Mouse (Mus musculus) layer of hippocampus, adult 2 months (tissue): ENCODE data around the gene Timm17a. TPM values are rescaled to one million over a fixed set of nuclear protein-coding genes. Genes with fewer than 3 reads are reported as not detected.

Experiments
- DNase-seq, 2 experiments: peaks; one replicate each; pipeline ENCODE4 v3.0.0; 2022; ENCODE audit warnings: low spot score in 2 of 2
- H3K27ac ChIP-seq: fragments of 200-600 bp; 2 replicates; pipeline ENCODE4 v1.8.1; 2022
- H3K4me3 ChIP-seq: fragments of 200-600 bp; 2 replicates; pipeline ENCODE4 v1.8.1; 2022; ENCODE audit warnings: mild to moderate bottlenecking
- CTCF ChIP-seq: fragments of 200-600 bp; conservative IDR thresholded peaks from 2 replicates; pipeline ENCODE4 v1.8.1; 2022; ENCODE audit warnings: antibody characterized with exemption, mild to moderate bottlenecking, moderate library complexity
- total RNA-seq, 2 experiments: library from RNA; stranded (reverse); gene quantifications; 2 replicates each; pipeline ENCODE4 v1.2.3; 2021

Timm17a gene
- total RNA-seq, 2 experiments from 2014 or later, result 177 to 178 TPM

- no peak for TF ChIP-seq CTCF
- no peak overlapping the region for H3K4me3 ChIP-seq
- no peak for DNase-seq
- H3K27ac ChIP-seq, result no peak overlapping the region
Measured at GRCm38 (mm10) chr1:135263316-135263715, 50.3 kb downstream of the Timm17a start.

- Histone ChIP-seq H3K27ac (no peak overlapping the region), H3K4me3 (no peak overlapping the region)
- no peak for TF ChIP-seq CTCF
- DNase-seq, result no peak
Measured at GRCm38 (mm10) chr1:135262329-135262728, 51.2 kb downstream of the Timm17a start.

- no peak overlapping the region for H3K4me3 ChIP-seq
- DNase-seq, result no peak
- H3K27ac ChIP-seq, result no peak overlapping the region
- no peak for TF ChIP-seq CTCF
Measured at GRCm38 (mm10) chr1:135260931-135261330, 52.6 kb downstream of the Timm17a start.

GRCm38 (mm10) chr1:135259128-135259436 lies 54.5 kb downstream of the Timm17a start:
- H3K27ac ChIP-seq, result 0 out of 2 replicates have a peak overlapping the region, but pooled peaks have one; percentile 39
- peak overlapping the region; percentile 32 for H3K4me3 ChIP-seq
- TF ChIP-seq CTCF, result peak; percentile 86

GRCm38 (mm10) chr1:135258380-135259127 lies 55.0 kb downstream of the Timm17a start, which contains the start of gene Elf3:
Gene Elf3, minus strand, starts transcription at chr1:135258568.
- TF ChIP-seq CTCF, result no peak
- no peak for DNase-seq
- 0 out of 2 replicates have a peak within 1 kb of the TSS, but pooled peaks have one; percentile 39 for H3K27ac ChIP-seq
- peak within 1 kb of the TSS; percentile 32 for H3K4me3 ChIP-seq

More at GRCm38 (mm10) chr1:135259128-135259436, 54.5 kb downstream of the Timm17a start:
- peak; percentile 74 to 82 for DNase-seq

- TF ChIP-seq CTCF, result peak; percentile 14; the same call in 1 of the 2 replicates
- Histone ChIP-seq H3K27ac (no peak overlapping the region), H3K4me3 (no peak overlapping the region)
- no peak for DNase-seq
Measured at GRCm38 (mm10) chr1:135256299-135256698, 57.3 kb downstream of the Timm17a start.

- DNase-seq, result no peak
- no peak overlapping the region for H3K27ac ChIP-seq
- no peak overlapping the region for H3K4me3 ChIP-seq
- no peak for TF ChIP-seq CTCF
Measured at GRCm38 (mm10) chr1:135252854-135253253, 60.7 kb downstream of the Timm17a start.

GRCm38 (mm10) chr1:135251405-135251804 lies 62.2 kb downstream of the Timm17a start:
- TF ChIP-seq CTCF, result no peak
- H3K27ac ChIP-seq, result no peak overlapping the region
- DNase-seq, result no peak
- H3K4me3 ChIP-seq, result no peak overlapping the region

GRCm38 (mm10) chr1:135250706-135251105 lies 62.9 kb downstream of the Timm17a start:
- Histone ChIP-seq H3K4me3 (no peak overlapping the region), H3K27ac (no peak overlapping the region)
- TF ChIP-seq CTCF, result no peak
- no peak for DNase-seq

- no peak for TF ChIP-seq CTCF
- DNase-seq, result peak; percentile 34 to 58
- Histone ChIP-seq H3K4me3 (peak overlapping the region; percentile 51), H3K27ac (peak overlapping the region; percentile 56)
Measured at GRCm38 (mm10) chr1:135248434-135248850, 65.1 kb downstream of the Timm17a start.

Other genes with a start within 250 kb of the Timm17a start
- 1 to 10 TPM; 2.4 TPM for gene Lgr6, start 208.5 kb downstream of the Timm17a start, total RNA-seq
- gene Ptpn7, start 181.1 kb downstream of the Timm17a start, total RNA-seq, result not detected
- 100 to 1,000 TPM; 247 to 258 TPM for gene Arl8a, start 167.0 kb downstream of the Timm17a start, total RNA-seq
- 100 to 1,000 TPM; 193 to 194 TPM for gene Gpr37l1, start 146.1 kb downstream of the Timm17a start, total RNA-seq
- gene Elf3, start 55.2 kb downstream of the Timm17a start, total RNA-seq, result not detected
- gene Rnpep, start 29.7 kb downstream of the Timm17a start, total RNA-seq, result 10 to 100 TPM; 60.3 to 65.3 TPM
- gene Lmod1, start 11.0 kb upstream of the Timm17a start, total RNA-seq, result under 1 TPM; 0.39 to 0.61 TPM
- 100 to 1,000 TPM; 121 TPM for gene Shisa4, start 61.5 kb upstream of the Timm17a start, total RNA-seq
- gene Ipo9, start 116.7 kb upstream of the Timm17a start, total RNA-seq, result 100 to 1,000 TPM; 146 to 154 TPM